Mouse (Mus musculus): ENCODE results near the gene Mgll. TPM values are rescaled to one million over a fixed set of nuclear protein-coding genes. Genes with fewer than 3 reads are reported as not detected.

Gene Mgll
- polyA plus RNA-seq, 1 experiment from 2014 or later: 2.4 TPM

Other genes starting within 250 kb of the Mgll start
- gene Sec61a1, start 205.5 kb upstream of the Mgll start, polyA plus RNA-seq (2014; fragmentation: Nextera tagmentation; extraction: Ambion mirVana): 191 and 205 TPM in 2 replicates
- not detected in 2 replicates for gene Kbtbd12, start 86.5 kb upstream of the Mgll start, polyA plus RNA-seq (2014; fragmentation: Nextera tagmentation; extraction: Ambion mirVana)
- gene Abtb1, start 117.6 kb downstream of the Mgll start, polyA plus RNA-seq (2014; fragmentation: Nextera tagmentation; extraction: Ambion mirVana): 19.1 and 19.3 TPM in 2 replicates
- 49.3 and 50.2 TPM in 2 replicates for gene Podxl2, start 150.6 kb downstream of the Mgll start, polyA plus RNA-seq (2014; fragmentation: Nextera tagmentation; extraction: Ambion mirVana)
- 228 and 240 TPM in 2 replicates for gene Mcm2, start 174.4 kb downstream of the Mgll start, polyA plus RNA-seq (2014; fragmentation: Nextera tagmentation; extraction: Ambion mirVana)
- 45.4 and 47.8 TPM in 2 replicates for gene Tpra1, start 177.8 kb downstream of the Mgll start, polyA plus RNA-seq (2014; fragmentation: Nextera tagmentation; extraction: Ambion mirVana)